Mouse (Mus musculus) heart, postnatal 0 days (tissue): ENCODE measurements at regions not wholly inside any gene's neighbourhood (a gene's known extent, or its start where the extent isn't known, plus 50 kb on each side); places are given as distances from the start of the nearest gene placed in this dataset.

Source experiments
- CTCF ChIP-seq: IDR thresholded peaks from 2 replicates; pipeline ENCODE4 v1.5.1; 2016; ENCODE audit warnings: antibody characterized with exemption, control low read depth, low read depth
- EP300 ChIP-seq: IDR thresholded peaks from 2 replicates; pipeline ENCODE4 v1.6.1; 2016; ENCODE audit warnings: antibody characterized with exemption, low read depth

GRCm38 (mm10) chrX:99216633-99217459 lies 80.9 kb downstream of the Efnb1 start:
- no peak for TF ChIP-seq EP300
- no peak for TF ChIP-seq CTCF
